Mouse (Mus musculus) heart, postnatal 25 days (tissue): ENCODE results near the gene Lingo1. TPM values are rescaled to one million over a fixed set of nuclear protein-coding genes. Genes with fewer than 3 reads are reported as not detected.

Experiments
- DNase-seq: peaks from one replicate; pipeline ENCODE4 v3.0.0; 2022; ENCODE audit warnings: low spot score
- intact Hi-C: fragments of 180-260 bp; cut with DNase I; formaldehyde crosslinking; loops from one replicate; pipeline ENCODE4 v1.15.1; 2025
- total RNA-seq, 2 experiments: library from RNA; stranded (reverse); gene quantifications; 2 replicates each; pipeline ENCODE4 v1.2.3; 2021

The Lingo1 gene
- total RNA-seq, 2 experiments from 2014 or later, result 1.5 to 1.7 TPM

DNA sequence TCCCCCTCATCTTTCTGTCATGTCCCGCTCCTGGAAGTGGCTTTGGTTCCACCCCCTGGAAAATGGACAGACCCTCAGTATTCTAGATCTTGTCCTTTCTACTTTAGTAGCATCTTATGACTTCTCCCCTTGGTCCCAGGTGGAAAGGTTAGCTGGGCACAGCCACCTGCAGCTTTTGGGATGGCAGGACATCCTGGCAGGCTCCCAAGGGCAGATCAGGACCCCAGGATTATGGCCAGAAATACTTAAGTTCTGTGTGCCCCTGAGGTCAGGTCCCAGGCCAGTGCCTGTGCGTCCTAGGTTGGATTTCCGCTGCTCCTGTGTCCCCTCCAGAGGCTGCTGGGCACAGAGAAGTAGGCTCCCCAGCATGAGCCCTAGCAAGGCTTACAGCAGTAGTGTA is 180.2 kb downstream of the Lingo1 start:
- intact Hi-C loops, result no loop called here
- no peak for DNase-seq

GRCm38 (mm10) chr9:56612798-56613183 is 183.5 kb downstream of the Lingo1 start:
- intact Hi-C loops, result no loop called here
- no peak for DNase-seq

DNA sequence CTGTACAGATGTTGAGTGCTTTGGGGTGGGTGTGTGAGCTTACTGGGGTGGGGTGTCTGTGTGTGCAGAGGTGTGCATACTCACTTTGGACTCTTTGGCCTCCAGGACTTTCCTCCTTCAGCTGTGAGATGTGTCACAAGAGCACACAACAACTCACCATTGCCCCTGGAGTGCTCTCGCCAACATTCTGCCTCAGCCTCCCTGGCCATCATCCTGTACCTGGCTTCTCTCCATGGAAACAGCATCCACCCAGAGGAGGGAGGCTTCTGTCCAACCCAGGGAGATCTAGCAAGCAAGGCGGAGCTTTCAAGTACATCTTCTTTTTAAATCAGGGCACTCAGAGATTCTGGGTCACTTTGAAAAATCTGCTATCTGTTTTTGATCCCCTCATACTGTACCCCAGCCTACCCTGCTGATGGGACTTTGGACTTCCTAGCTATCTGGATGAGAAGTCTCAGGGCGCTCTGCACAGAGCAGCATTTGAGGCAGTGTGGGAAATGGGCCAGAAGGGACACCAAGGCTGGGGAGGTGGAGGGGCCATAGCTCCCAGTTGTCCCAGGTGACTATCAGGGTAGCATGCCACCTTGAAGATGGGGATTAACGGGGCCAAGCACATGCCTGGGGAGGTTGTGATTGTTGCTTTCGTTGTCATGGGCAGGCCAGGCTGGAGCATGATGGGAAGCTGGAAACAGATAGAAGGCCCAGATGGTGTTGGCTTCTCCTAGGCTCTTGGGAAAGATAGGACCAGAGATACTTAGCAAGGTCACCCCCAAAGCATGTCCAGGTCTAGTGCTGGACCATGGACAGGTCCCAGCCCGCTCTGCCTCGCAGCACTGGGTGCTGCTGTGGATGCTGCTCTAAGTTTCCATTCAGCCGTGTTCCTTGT is 184.1 kb downstream of the Lingo1 start:
- DNase-seq, result no peak
- intact Hi-C loops, result no loop called here

DNA sequence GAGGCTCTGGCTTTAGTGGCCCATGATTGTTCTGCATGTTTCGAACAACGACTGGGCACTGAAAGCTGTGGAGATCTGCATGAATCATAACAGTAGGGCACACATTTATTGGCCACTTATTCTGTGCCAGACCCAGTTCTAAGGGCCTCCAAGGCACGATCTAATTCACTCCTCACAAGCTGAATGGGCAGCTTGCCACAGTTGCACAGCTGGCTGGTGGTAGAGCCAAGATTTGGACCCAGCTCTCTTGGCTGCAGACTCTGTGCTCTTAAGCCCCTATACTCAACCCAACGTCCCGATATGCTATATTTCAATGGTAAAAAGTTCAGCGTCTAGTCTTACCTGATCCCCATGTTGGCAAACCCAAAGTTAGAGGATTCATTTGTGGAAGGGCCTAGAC is 185.3 kb downstream of the Lingo1 start:
- no peak for DNase-seq
- intact Hi-C loops, result no loop called here

DNA sequence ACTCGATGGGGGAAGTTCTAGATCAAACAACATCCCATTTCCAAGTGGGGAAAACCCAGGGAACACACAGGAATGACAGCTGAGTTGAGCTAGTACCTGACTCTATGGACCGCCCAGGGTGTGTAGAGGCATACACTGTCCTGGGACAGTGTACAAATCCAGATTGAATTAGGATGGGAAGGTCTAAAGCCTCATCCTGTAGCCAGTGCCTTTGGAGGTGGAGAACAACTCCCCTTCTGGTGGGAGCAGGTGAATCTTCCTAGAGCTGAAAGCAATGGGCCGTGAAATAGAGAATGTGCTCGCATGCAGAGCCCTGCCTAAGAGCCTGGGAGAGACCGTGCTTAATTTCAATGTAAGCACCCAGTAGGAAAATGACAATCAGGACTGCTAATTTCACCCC is 185.8 kb downstream of the Lingo1 start:
- intact Hi-C loops, result no loop called here

DNA sequence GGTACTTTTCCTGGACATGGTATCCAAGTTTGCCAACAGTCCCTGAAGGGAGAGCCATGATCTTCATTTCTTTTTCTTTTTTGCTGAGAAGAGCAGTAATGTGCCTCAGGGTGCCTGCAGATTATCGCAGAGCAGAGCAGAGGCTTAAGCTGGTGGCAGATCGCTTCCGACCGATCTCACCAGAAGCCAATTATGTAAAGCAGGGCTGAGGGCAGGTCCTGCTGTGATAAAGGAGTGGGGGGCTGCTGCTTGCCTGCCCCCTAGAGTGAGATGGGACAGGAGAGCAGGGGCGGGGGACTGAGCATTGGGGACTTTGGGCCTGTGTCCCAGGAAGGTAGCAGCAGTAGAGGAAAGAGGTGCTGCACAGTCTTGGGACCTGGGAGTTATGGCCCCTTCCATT is 186.8 kb downstream of the Lingo1 start:
- DNase-seq, result no peak
- intact Hi-C loops, result no loop called here

More for the DNA sequence above, 185.8 kb downstream of the Lingo1 start:
- no peak for DNase-seq

- intact Hi-C loops, result no loop called here
- no peak for DNase-seq
Observed at GRCm38 (mm10) chr9:56608691-56609351, 187.4 kb downstream of the Lingo1 start.

GRCm38 (mm10) chr9:56606082-56606740 is 190.1 kb downstream of the Lingo1 start:
- no peak for DNase-seq
- intact Hi-C loops, result no loop called here

GRCm38 (mm10) chr9:56605443-56605806 is 190.8 kb downstream of the Lingo1 start:
- no peak for DNase-seq
- intact Hi-C loops, result no loop called here

- intact Hi-C loops, result no loop called here
- no peak for DNase-seq
Observed at GRCm38 (mm10) chr9:56604797-56605442, 191.3 kb downstream of the Lingo1 start.

GRCm38 (mm10) chr9:56600655-56601054 is 195.6 kb downstream of the Lingo1 start:
- intact Hi-C loops, result no loop called here
- DNase-seq, result no peak

- no peak for DNase-seq
- intact Hi-C loops, result no loop called here
Observed at GRCm38 (mm10) chr9:56592639-56593038, 203.6 kb downstream of the Lingo1 start.

DNA sequence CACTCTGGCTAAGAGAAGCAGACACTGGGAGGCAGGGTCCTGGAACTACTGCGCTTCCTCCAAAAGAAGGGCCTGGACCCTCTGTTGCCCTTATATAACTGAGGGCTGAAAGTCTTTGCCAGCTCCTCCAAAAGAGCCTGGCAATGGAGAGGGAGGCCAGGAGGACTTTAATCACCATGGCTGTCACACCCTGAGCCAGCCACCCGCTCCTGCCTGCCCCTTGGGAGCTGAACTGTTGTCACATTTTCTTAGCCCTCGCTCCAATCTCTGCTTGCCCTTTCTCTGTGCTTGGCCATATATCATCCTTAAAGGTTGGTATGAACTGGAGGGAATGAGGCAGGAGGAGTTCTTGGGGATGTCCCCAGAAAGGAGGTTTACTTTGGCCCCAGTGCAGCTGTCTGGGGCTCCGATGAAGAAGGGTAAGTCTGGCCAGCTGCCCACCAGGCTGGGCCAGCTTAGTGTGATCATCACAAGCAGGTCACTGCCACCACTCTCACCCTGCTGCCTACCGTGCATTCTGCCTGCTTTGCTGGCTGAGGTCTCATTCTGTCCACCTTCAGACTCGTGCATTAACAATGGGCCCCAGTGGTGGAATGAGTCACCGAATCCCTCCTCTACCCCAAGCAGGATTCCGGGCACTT is 204.9 kb downstream of the Lingo1 start:
- intact Hi-C loops, result no loop called here

GRCm38 (mm10) chr9:56589762-56590161 is 206.5 kb downstream of the Lingo1 start:
- intact Hi-C loops, result no loop called here
- no peak for DNase-seq

More for the DNA sequence above, 204.9 kb downstream of the Lingo1 start:
- no peak for DNase-seq

GRCm38 (mm10) chr9:56584043-56584424 is 212.2 kb downstream of the Lingo1 start:
- DNase-seq, result no peak
- intact Hi-C loops, result no loop called here

DNA sequence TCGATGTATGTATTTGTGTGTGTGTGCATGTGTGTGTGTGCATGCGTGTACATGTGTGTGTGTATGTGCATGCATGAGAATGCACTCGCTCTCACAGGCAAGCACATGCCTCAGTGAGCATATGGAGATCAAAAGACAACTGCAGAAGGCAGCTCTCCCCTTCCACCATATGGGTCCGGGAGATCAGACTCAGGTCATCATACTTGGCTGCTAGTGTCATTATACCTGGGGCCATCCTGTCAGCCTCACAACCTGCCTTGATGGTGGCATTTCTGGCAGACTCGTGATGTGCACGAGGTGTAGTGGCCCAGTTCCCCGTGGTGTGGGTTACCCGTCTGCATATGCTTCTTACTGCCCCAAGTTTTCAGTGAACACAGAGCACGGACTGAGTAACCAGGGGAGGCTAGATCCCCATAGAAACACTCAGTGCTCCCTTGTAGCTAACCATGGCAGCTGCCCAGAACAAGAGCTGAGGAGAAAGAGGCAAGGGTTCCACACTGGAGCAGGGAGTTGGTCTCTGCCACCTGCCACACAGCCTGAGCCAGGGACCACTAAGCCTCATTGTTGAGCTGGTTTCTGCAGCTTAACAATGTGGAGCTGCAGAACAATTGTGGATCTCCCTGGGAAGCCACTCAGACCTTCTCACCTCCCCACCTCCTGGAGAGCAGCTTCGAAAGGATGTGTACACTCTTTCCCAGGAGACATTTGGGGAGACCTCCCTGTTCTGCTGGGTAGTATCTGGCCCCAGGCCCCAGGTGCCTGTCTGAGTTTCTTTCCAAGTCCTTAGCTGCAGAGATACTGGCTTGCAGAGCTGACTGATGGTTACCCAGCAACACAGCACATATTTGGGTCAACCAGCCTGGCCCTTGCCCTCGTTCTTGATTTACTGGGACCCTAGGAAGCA is 212.9 kb downstream of the Lingo1 start:
- no peak for DNase-seq
- intact Hi-C loops, result no loop called here

DNA sequence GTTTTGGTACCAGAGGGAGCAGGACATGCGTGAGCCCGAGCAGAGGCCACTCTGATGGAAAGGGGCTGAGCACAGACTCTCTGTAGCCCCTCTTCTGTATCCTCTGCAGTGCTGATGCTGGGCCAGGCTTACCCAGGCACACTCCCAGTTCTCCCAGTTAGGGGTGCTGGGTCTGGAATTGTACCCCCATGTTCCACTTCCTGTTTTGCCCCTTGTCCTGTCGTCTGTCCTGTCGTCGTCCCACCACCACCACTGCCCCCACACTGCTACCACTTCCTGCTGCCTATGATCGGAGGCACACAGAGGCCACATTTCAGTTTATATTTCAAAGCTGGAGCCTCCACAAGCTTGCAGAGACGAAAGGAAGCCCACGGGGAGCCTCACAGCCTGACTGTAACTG is 213.6 kb downstream of the Lingo1 start:
- no peak for DNase-seq
- intact Hi-C loops, result no loop called here

- DNase-seq, result no peak
- intact Hi-C loops, result no loop called here
Observed at GRCm38 (mm10) chr9:56581700-56582099, 214.6 kb downstream of the Lingo1 start.

- intact Hi-C loops, result no loop called here
- DNase-seq, result no peak
Observed at GRCm38 (mm10) chr9:56581016-56581415, 215.3 kb downstream of the Lingo1 start.
